Mouse (Mus musculus): ENCODE results near the gene Ltbr.

DNA sequence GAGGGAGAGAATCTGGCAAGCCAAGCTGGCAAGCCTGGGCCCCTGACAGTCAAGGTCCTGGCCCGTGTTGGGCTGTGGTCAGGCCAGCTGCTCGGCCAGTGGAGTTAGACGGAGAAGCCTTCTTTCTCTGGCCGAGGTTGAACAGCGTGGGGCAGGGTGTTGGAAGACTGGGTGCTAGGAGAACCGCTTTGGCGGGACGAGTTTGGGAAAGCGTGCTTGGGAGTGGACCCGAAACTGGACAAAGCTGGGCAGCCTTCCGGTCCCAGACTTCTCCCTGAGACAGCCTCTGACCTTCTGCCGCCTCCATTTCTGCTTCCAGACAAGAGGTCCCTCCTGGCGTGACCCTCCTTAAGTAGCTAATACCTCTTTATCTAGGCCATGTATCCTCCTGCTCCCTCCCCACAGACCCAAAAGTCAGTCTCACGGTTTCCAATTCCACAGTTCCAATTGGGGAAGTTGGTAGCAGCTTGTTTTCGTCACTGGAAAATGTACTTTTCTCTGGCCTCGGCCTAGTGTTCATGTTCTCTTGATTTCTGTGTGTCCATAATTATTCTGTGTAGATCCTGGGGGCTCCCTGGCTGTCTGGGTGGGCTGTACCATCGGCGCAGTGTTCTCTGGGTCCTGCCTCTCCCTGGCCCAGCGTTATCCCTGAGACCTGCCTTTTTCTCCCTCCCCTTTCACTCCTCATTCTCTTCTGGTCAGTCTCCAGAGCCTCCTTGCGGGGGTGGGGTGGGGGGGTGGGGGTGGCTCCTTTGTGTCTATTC, 36.7 kb upstream of the Ltbr start:
- no peak for TF ChIP-seq POLR2A (IDR thresholded peaks at IDR 0.05; ENCODE audit: extremely low read depth, insufficient read depth, low read length)
- no peak for TF ChIP-seq CTCF (IDR thresholded peaks at IDR 0.05; ENCODE audit: extremely low read depth, insufficient read depth, low read length)

Measured in cortical plate, adult 2 months (tissue).